Mouse (Mus musculus): ENCODE results near the gene Atf5. TPM values are rescaled to one million over a fixed set of nuclear protein-coding genes. Genes with fewer than 3 reads are reported as not detected.

Atf5 gene
- polyA plus RNA-seq, 1 experiment: 279 TPM

GRCm38 (mm10) chr7:44789531-44789930 lies 26.9 kb downstream of the Atf5 start:
- Histone ChIP-seq H3K9me3 (peaks cover 15% of the 10 kb centered on the region), H3K4me3 (replicated peaks) (peak overlapping the region; percentile 64), H3K27me3 (replicated peaks) (peaks cover 27% of the 10 kb centered on the region), H3K4me1 (peaks cover 62% of the 10 kb centered on the region), H3K36me3 (replicated peaks; ENCODE audit: low read length) (no peaks in the 10 kb centered on the region)
- TF ChIP-seq FLI1 (IDR thresholded peaks at IDR 0.05; ENCODE audit: low read length): no peak
- TF ChIP-seq GATA1 (IDR thresholded peaks at IDR 0.05; ENCODE audit: borderline replicate concordance, low read length): no peak

GRCm38 (mm10) chr7:44780101-44780500 lies 36.4 kb downstream of the Atf5 start:
- no peaks in the 10 kb centered on the region for H3K9me3 ChIP-seq
- peaks cover 29% of the 10 kb centered on the region for H3K4me1 ChIP-seq
- peaks cover 5% of the 10 kb centered on the region for H3K27me3 ChIP-seq (replicated peaks)
- peaks cover 36% of the 10 kb centered on the region for H3K36me3 ChIP-seq (replicated peaks; ENCODE audit: low read length)
- H3K4me3 ChIP-seq (replicated peaks): no peak overlapping the region
- TF ChIP-seq GATA1 (IDR thresholded peaks at IDR 0.05; ENCODE audit: borderline replicate concordance, low read length): no peak

- Histone ChIP-seq H3K36me3 (replicated peaks; ENCODE audit: low read length) (peaks cover 66% of the 10 kb centered on the region), H3K9me3 (no peaks in the 10 kb centered on the region), H3K27me3 (replicated peaks) (no peaks in the 10 kb centered on the region), H3K4me1 (peaks cover 48% of the 10 kb centered on the region), H3K4me3 (replicated peaks) (peak overlapping the region; percentile 84)
- no peak for TF ChIP-seq GATA1 (IDR thresholded peaks at IDR 0.05; ENCODE audit: borderline replicate concordance, low read length)
- no peak for TF ChIP-seq FLI1 (IDR thresholded peaks at IDR 0.05; ENCODE audit: low read length)
Measured at GRCm38 (mm10) chr7:44776849-44777498, 39.5 kb downstream of the Atf5 start.

GRCm38 (mm10) chr7:44772591-44773204 lies 43.8 kb downstream of the Atf5 start:
- H3K36me3 ChIP-seq (replicated peaks; ENCODE audit: low read length): peaks cover 96% of the 10 kb centered on the region
- peaks cover 55% of the 10 kb centered on the region for H3K4me1 ChIP-seq
- peak overlapping the region; percentile 36 for H3K4me3 ChIP-seq (replicated peaks)
- H3K9me3 ChIP-seq: no peaks in the 10 kb centered on the region
- H3K27me3 ChIP-seq (replicated peaks): no peaks in the 10 kb centered on the region
- TF ChIP-seq FLI1 (IDR thresholded peaks at IDR 0.05; ENCODE audit: low read length) (no peak), GATA1 (IDR thresholded peaks at IDR 0.05; ENCODE audit: borderline replicate concordance, low read length) (no peak)

- H3K4me3 ChIP-seq (replicated peaks): no peak overlapping the region
- H3K4me1 ChIP-seq: peaks cover 30% of the 10 kb centered on the region
- no peak for TF ChIP-seq GATA1 (IDR thresholded peaks at IDR 0.05; ENCODE audit: borderline replicate concordance, low read length)
- TF ChIP-seq FLI1 (IDR thresholded peaks at IDR 0.05; ENCODE audit: low read length): no peak
- peaks cover 99% of the 10 kb centered on the region for H3K36me3 ChIP-seq (replicated peaks; ENCODE audit: low read length)
- H3K27me3 ChIP-seq (replicated peaks): no peaks in the 10 kb centered on the region
- no peaks in the 10 kb centered on the region for H3K9me3 ChIP-seq
Measured at GRCm38 (mm10) chr7:44770046-44770578, 46.3 kb downstream of the Atf5 start.

GRCm38 (mm10) chr7:44768129-44768528 lies 48.3 kb downstream of the Atf5 start:
- Histone ChIP-seq H3K4me1 (peaks cover 28% of the 10 kb centered on the region), H3K36me3 (replicated peaks; ENCODE audit: low read length) (peaks cover 99% of the 10 kb centered on the region), H3K4me3 (replicated peaks) (no peak overlapping the region), H3K9me3 (no peaks in the 10 kb centered on the region), H3K27me3 (replicated peaks) (no peaks in the 10 kb centered on the region)
- TF ChIP-seq GATA1 (IDR thresholded peaks at IDR 0.05; ENCODE audit: borderline replicate concordance, low read length) (no peak), FLI1 (IDR thresholded peaks at IDR 0.05; ENCODE audit: low read length) (no peak)

Other genes with a start within 250 kb of the Atf5 start
- gene Napsa, start 244.3 kb downstream of the Atf5 start, polyA plus RNA-seq (2012; ENCODE audit: insufficient read depth, low replicate concordance): 2.4 and 14.1 TPM in 2 replicates
- gene Kcnc3, start 226.0 kb downstream of the Atf5 start, polyA plus RNA-seq (2012; ENCODE audit: insufficient read depth, low replicate concordance): 1.8 and 4.0 TPM in 2 replicates
- gene Myh14, start 145.8 kb downstream of the Atf5 start, polyA plus RNA-seq (2012; ENCODE audit: insufficient read depth, low replicate concordance): 0.02 TPM in 1 of 2 replicates, not detected in the other
- not detected in 2 replicates for gene Izumo2, start 107.9 kb downstream of the Atf5 start, polyA plus RNA-seq (2012; ENCODE audit: insufficient read depth, low replicate concordance)
- gene Vrk3, start 68.2 kb downstream of the Atf5 start, polyA plus RNA-seq (2012; ENCODE audit: insufficient read depth, low replicate concordance): 63.8 and 68.6 TPM in 2 replicates
- gene Zfp473, start 65.6 kb downstream of the Atf5 start, polyA plus RNA-seq (2012; ENCODE audit: insufficient read depth, low replicate concordance): 0.12 TPM in 1 of 2 replicates, not detected in the other
- gene Nup62, start 570 bp downstream of the Atf5 start, polyA plus RNA-seq (2012; ENCODE audit: insufficient read depth, low replicate concordance): 59.4 and 135 TPM in 2 replicates
- gene Il4i1, start 271 bp downstream of the Atf5 start, polyA plus RNA-seq (2012; ENCODE audit: insufficient read depth, low replicate concordance): 3.0 and 3.6 TPM in 2 replicates
- 372 and 2,506 TPM in 2 replicates for gene Akt1s1, start 32.3 kb upstream of the Atf5 start, polyA plus RNA-seq (2012; ENCODE audit: insufficient read depth, low replicate concordance)
- gene Tbc1d17, start 32.4 kb upstream of the Atf5 start, polyA plus RNA-seq (2012; ENCODE audit: insufficient read depth, low replicate concordance): 44.5 TPM in 2 replicates
- gene Pnkp, start 40.5 kb upstream of the Atf5 start, polyA plus RNA-seq (2012; ENCODE audit: insufficient read depth, low replicate concordance): 30.0 and 36.4 TPM in 2 replicates
- gene Ptov1, start 53.1 kb upstream of the Atf5 start, polyA plus RNA-seq (2012; ENCODE audit: insufficient read depth, low replicate concordance): 191 and 368 TPM in 2 replicates
- 249 and 952 TPM in 2 replicates for gene Med25, start 76.1 kb upstream of the Atf5 start, polyA plus RNA-seq (2012; ENCODE audit: insufficient read depth, low replicate concordance)
- 69.9 and 126 TPM in 2 replicates for gene Fuz, start 79.4 kb upstream of the Atf5 start, polyA plus RNA-seq (2012; ENCODE audit: insufficient read depth, low replicate concordance)
- gene Ap2a1, start 112.8 kb upstream of the Atf5 start, polyA plus RNA-seq (2012; ENCODE audit: insufficient read depth, low replicate concordance): 137 and 235 TPM in 2 replicates
- gene Tsks, start 126.5 kb upstream of the Atf5 start, polyA plus RNA-seq (2012; ENCODE audit: insufficient read depth, low replicate concordance): 0.62 TPM in 1 of 2 replicates, not detected in the other
- 0.82 TPM in 1 of 2 replicates, not detected in the other for gene Cpt1c, start 158.2 kb upstream of the Atf5 start, polyA plus RNA-seq (2012; ENCODE audit: insufficient read depth, low replicate concordance)
- gene Prmt1, start 169.9 kb upstream of the Atf5 start, polyA plus RNA-seq (2012; ENCODE audit: insufficient read depth, low replicate concordance): 7.0 and 74.9 TPM in 2 replicates
- 44.2 and 87.0 TPM in 2 replicates for gene Irf3, start 181.0 kb upstream of the Atf5 start, polyA plus RNA-seq (2012; ENCODE audit: insufficient read depth, low replicate concordance)
- 44.7 and 73.7 TPM in 2 replicates for gene Bcl2l12, start 182.1 kb upstream of the Atf5 start, polyA plus RNA-seq (2012; ENCODE audit: insufficient read depth, low replicate concordance)
- gene Scaf1, start 199.7 kb upstream of the Atf5 start, polyA plus RNA-seq (2012; ENCODE audit: insufficient read depth, low replicate concordance): 219 and 387 TPM in 2 replicates
- 26.5 and 83.1 TPM in 2 replicates for gene Rras, start 201.3 kb upstream of the Atf5 start, polyA plus RNA-seq (2012; ENCODE audit: insufficient read depth, low replicate concordance)
- gene Prr12, start 236.2 kb upstream of the Atf5 start, polyA plus RNA-seq (2012; ENCODE audit: insufficient read depth, low replicate concordance): 63.6 and 73.6 TPM in 2 replicates
- gene Nosip, start 245.8 kb upstream of the Atf5 start, polyA plus RNA-seq (2012; ENCODE audit: insufficient read depth, low replicate concordance): 150 and 186 TPM in 2 replicates
- 91.5 and 106 TPM in 2 replicates for gene Prrg2, start 246.0 kb upstream of the Atf5 start, polyA plus RNA-seq (2012; ENCODE audit: insufficient read depth, low replicate concordance)